Mouse (Mus musculus) cerebellum, adult 9-11 months (tissue): ENCODE measurements at regions not wholly inside any gene's neighbourhood (a gene's known extent, or its start where the extent isn't known, plus 50 kb on each side); places are given as distances from the start of the nearest gene placed in this dataset.

Experiments
- DNase-seq: peaks from one replicate; pipeline ENCODE4 v3.0.0; 2022

DNA sequence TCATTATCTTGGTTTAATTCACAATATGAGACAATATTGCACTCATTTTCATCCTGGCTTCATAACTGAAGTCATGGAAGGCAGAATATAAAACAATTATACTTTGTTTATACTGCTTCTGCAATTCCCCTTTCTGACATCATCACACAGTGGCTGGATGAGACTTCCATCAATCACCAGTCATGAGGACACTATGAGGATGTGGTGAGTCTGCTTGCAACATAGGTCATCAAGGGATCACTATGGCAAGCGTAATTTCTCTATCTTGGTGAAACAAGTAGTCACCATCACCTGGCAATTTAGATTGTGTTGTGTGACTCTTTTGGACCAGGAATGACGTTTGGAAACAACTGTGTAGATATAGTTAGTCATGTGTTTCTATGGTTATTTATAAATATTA lies 134.6 kb downstream of the Hao1 start:
- no peak for DNase-seq

DNA sequence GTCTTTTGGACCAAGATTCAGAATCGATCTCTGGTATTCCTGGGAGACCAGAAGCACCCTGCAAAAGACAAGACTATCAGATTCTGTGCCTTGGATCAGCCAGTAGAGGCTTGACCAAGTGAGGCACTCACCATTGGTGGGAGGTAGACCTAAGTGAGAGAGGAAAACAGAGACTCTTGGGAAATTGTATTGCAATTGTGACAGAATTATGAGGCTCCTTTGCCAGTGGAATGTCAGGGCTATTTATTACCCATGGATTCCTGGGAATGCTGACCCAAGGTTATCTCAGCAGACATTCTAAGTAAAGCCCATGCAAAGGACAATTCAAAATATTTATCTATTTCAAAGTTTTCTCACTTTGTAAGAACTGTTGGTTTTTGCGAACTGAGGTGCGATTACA lies 154.6 kb downstream of the Hao1 start:
- DNase-seq, result no peak

DNA sequence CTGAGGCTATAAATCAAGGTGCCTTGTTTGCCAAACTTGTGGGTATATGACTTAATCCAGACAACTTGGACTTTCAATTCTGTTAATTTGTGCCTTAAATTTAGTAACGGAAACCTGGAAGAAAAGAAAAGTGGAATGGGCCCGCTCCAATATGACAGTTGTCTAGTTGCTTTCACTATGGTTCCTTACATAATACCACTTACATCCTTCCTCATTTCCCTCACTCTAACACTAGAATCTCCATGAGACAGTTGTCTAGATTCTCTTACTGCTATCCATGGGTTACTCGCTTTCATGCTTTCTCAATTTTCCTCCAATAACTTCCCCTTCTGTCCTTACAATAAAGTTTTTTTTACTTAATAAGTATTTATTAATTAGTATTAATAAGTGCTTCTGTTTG lies 160.7 kb downstream of the Hao1 start:
- DNase-seq, result no peak

DNA sequence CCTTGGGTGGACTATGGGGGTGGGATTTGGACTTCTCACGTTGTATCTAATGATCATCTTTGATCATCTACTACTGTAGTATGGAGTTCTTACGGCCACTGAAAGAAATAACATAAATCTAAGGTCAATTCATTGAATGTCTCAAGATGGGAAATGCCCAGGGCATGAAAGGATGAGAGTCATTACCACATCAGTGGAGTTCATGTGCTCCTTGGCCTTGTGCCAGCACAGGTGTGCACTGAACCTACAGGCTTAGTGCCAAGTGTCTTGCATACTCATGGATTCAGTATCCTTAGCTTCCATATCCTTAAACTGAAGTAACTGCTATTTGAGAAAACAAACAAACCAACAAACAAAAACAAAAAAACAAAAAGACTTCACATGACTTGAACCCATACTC lies 179.1 kb downstream of the Hao1 start:
- DNase-seq, result no peak

DNA sequence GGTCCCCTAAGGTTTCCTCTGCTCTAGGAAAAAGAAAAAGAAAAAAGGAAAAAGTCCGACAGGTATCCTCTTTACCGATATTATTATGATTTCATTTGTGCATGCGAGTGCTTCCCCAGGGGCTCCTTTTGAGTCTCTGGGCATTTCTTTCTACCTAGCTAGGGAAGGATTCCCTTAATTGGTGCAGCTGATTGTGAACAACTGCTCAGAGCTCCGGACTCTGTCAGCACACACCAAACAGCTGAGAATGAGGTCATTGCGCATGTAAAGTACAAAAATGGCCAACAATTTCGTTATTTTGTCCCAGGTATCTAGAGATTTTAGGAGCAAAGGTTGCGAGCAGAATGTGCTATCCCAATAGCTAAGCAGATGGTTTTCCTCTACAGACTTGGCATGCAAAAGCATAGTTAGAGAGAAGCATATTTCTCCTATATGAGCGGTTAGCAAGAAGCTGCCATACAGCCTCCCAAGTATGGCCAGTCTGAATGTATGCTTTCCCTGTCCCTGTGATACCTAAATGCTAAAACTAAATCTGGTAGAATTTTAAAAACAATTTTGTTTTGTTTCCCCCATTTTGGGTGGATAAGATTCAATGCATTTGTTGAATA lies 203.2 kb downstream of the Hao1 start:
- peak; percentile 2 for DNase-seq

DNA sequence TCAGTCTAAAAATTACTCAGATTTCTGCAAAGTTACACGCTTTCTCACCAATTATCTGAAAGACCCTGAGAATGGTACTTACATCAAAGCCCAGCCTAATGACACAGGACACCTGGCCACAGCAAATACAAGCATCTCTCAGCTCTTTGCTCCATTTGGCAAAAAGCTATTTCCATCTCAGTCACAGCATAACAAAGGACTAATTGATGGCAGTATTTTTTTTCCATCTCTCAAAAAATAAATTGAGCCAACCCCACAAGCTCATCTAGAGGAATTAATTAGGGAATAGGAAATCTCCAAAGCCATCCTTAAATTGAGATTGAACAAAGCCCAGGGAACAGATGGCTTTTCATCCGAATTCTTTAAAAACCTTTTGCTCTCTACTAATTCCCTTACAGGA lies 203.7 kb downstream of the Hao1 start:
- DNase-seq, result no peak

DNA sequence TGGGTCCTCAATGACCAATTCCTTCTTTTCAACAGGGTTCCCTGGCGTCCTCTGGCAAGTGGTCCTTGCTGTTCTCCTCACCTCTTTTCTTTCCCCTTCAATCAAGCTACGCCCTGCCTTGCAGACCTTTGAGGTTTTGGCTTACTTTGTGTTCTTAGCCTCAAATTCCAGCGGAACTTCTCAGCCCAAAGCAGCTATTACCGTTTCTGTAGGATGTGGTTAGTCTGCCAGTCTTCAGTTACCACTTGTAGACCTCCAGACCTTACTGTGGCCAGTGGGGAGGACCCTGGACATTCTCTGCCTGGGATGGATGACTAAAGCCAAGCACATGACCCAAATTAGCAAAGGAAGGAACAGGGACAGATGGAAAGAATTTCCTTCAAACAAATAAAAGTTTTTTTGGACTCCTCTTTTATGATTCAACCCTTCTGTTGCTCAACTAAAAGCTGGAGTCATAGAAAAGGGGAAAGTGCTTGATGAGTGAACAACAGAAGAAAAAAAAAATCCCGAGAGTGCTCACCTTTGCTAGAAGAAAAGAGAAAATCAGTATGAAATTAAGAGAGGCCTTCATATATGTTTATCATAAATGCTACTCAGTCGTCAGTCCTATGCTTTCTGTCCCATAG lies 211.5 kb downstream of the Hao1 start:
- no peak for DNase-seq

DNA sequence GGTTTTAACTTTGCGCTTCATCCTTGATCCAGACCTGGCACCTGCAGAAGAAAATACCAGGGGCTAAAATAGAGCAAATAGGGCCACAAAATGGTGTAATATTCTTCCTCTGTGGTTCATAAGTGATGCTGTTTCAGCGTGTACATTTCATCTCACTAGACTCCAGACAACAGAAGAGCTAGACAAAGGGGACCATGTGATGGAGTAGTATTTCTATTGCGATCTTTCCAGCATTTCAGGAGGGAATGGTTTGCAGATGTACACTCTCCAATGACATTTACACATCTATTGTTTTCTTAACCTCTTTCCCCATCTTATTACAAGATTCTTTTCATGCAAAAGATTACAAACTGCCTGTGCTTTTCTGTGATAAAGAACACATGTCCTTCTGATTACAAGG lies 246.1 kb downstream of the Hao1 start:
- DNase-seq, result no peak

DNA sequence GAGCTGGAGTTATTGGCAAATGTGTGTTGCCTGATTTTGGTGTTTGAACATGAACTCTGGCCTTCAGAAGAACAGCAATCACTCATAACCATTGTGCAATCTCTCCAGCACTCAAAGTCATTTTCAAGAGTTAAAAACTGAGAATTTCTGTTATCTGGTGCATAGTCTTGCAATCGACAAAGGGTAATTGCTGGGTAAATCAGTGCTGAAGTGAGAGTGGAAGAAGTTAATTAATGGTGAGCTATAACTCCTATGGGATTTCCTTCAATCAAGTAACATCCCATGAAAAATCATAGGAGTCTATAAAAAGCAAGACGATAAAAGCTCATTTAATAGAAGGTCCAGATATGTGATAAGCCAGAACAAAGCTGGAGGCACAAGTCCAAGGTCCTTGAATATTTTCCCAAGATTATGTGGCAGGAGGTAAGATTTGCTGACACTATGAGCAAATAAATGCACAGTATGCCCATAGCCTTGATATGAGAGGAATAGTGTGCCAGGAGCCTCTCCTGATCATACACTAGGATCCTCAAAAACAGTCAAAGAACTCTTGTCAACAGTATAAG lies 264.0 kb downstream of the Hao1 start:
- DNase-seq, result no peak

DNA sequence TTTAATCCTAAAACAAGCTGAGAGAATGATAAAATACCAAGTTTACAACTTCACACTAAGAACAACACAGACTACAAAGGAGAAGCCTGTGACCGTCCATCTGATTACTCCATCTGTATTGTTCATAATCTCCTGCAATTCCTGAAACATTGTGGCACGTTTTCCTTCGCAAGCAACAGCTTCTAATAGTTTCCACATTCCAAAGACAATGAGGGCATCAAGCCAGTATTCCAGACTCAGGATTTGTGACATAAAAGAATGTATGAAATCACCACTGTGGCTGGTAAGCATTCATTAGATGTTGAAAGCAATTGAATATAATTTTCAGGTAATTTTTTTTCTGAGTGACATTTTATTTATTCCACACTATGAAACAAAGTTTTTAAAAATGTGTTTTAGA lies 278.3 kb downstream of the Hao1 start:
- no peak for DNase-seq

DNA sequence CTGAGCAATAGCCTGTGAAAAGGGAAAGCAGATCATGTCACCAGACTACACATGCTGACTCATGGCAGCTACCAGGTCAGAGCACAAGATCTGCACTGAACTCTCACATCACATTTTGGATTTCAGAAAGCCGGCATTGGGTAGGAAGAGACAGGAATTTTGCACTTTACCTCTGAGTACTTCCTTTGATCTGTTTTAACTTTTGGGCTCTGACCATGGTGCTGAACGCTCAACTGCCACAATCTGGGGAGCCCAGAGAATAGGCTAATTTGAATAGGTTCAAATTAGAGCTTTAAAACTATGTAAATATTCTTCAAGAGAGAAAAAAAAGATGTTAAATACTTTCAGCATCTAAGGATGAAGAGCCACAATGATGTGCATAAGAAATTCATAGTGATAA lies 285.7 kb downstream of the Hao1 start:
- no peak for DNase-seq
